Mouse (Mus musculus) lung, postnatal 0 days (tissue): Measurements from ENCODE around the gene Rmi1.

ENCODE experiments used
- CTCF ChIP-seq: IDR thresholded peaks from 2 replicates; pipeline ENCODE4 v1.5.1; 2016; ENCODE audit warnings: antibody characterized with exemption, mild to moderate bottlenecking
- EP300 ChIP-seq: IDR thresholded peaks from 2 replicates; pipeline ENCODE4 v1.6.1; 2016; ENCODE audit warnings: antibody characterized with exemption, mild to moderate bottlenecking, control low read depth

DNA sequence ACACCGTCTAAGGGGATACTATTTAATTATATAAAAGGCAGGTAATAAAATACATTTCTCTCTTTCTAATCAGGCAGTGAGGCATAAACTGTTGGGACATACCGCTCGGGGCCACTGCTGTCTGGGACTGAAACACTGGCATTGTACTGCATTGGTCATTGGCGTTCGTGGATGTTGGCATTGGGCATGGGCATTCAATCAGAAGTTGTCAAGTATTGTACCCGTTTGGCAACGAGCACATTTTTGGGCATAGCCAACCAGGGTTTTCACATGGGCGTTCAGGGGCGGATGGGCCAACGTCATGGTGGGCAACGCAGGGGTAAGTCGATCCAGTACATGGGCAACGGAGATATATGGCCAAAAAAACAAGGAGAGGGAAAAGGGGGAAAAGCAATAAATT, 4.4 kb upstream of the Rmi1 start:
- TF ChIP-seq CTCF (no peak), EP300 (no peak)
